Mouse (Mus musculus) spleen, adult 2 months (tissue): ENCODE data around the gene Pamr1.

ENCODE experiments used
- CTCF ChIP-seq: fragments of 200-500 bp; IDR thresholded peaks from 2 replicates; pipeline ENCODE4 v1.5.1; 2011; ENCODE audit warnings: mild to moderate bottlenecking, inconsistent platforms; ENCODE audit not compliant: insufficient read depth, insufficient read length, insufficient replicate concordance; ENCODE audit errors: extremely low read depth
- POLR2A ChIP-seq: fragments of 200-500 bp; IDR thresholded peaks from 2 replicates; pipeline ENCODE4 v1.6.1; 2011; ENCODE audit warnings: low read depth, low read length, inconsistent platforms

DNA sequence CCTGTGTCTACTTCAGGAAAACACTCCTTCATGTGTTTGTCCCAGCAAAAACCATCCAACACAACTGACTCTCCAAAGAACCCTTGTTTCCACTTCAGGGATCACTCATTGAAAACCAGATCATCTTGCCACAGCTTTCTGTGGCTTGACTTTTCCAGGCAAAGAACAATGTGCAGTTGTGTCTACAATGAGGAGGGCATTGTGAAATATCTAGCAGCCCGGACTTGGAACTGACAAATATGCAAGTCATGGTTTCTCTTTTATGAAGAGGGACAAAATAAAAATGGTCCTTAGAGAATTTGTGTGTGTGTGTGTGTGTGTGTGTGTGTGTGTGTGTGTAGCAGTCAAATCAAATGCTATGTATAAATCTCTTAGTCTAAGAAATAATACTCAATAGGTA, 44.7 kb downstream of the Pamr1 start:
- TF ChIP-seq CTCF: no peak
- TF ChIP-seq POLR2A: no peak
